19 mouse cellular contexts compared by ENCODE assay signal in genomic region chr15:32749971-32750370, GRCm38 (mm10).
DNase-seq lines count a peak whose midpoint lies in the region; ATAC-seq lines count a peak whose summit lies in the region.
"Had no signal": no experiment of that assay in that cellular context is flagged by ENCODE, and none has a peak within 500 bp of the region (broad histone marks: within the 10 kb centered on the region; RNA-seq: fewer than 3 reads in every experiment).

No protein-coding gene starts in this region.

- no peak overlapping the region for H3K4me3 ChIP-seq in intestine, embryonic 15.5 days (replicated peaks)
- H3K4me3 ChIP-seq: embryonic facial prominence, embryonic 12.5 days; forebrain, embryonic 12.5 days; heart, embryonic 12.5 days; hindbrain, embryonic 10.5 days had no signal

- no peaks in the 10 kb centered on the region for H3K36me3 ChIP-seq in intestine, embryonic 15.5 days
- H3K36me3 ChIP-seq: embryonic facial prominence, embryonic 12.5 days; forebrain, embryonic 12.5 days; heart, embryonic 12.5 days; hindbrain, embryonic 10.5 days had no signal

- H3K4me1 ChIP-seq in intestine, embryonic 15.5 days (replicated peaks), result no peaks in the 10 kb centered on the region
- H3K4me1 ChIP-seq: embryonic facial prominence, embryonic 12.5 days; forebrain, embryonic 12.5 days; heart, embryonic 12.5 days; hindbrain, embryonic 10.5 days had no signal

- 54% methylated on average over 2 of the region's 2 CpGs for WGBS in intestine, embryonic 15.5 days

- no peak overlapping the region for H3K9ac ChIP-seq in intestine, embryonic 15.5 days
- H3K9ac ChIP-seq: embryonic facial prominence, embryonic 12.5 days; forebrain, embryonic 12.5 days; heart, embryonic 12.5 days; hindbrain, embryonic 14.5 days had no signal

- H3K27me3 ChIP-seq in intestine, embryonic 15.5 days (replicated peaks), result no peaks in the 10 kb centered on the region
- H3K27me3 ChIP-seq: embryonic facial prominence, embryonic 12.5 days; forebrain, embryonic 12.5 days; heart, embryonic 12.5 days had no signal

- no peak for ATAC-seq in cerebellum, adult (ENCODE audit: insufficient number of reproducible peaks, low FRiP score, low TSS enrichment)
- ATAC-seq in intestine, embryonic 15.5 days, result no peak
- ATAC-seq: activated CD4-positive, CD25-positive, alpha-beta regulatory T cell, adult 4 months; forebrain, embryonic 16.5 days; Patski had no signal

- no peak overlapping the region for H3K27ac ChIP-seq in intestine, embryonic 15.5 days
- H3K27ac ChIP-seq: embryonic facial prominence, embryonic 12.5 days; forebrain, embryonic 12.5 days; hindbrain, embryonic 10.5 days; hindbrain, embryonic 14.5 days had no signal

- no peak overlapping the region for H3K4me2 ChIP-seq in intestine, embryonic 15.5 days (replicated peaks)
- H3K4me2 ChIP-seq: embryonic facial prominence, embryonic 12.5 days; forebrain, embryonic 12.5 days; heart, embryonic 12.5 days; hindbrain, embryonic 14.5 days had no signal

- H3K9me3 ChIP-seq in intestine, embryonic 15.5 days, result no peaks in the 10 kb centered on the region
- H3K9me3 ChIP-seq: embryonic facial prominence, embryonic 12.5 days; forebrain, embryonic 12.5 days; heart, embryonic 12.5 days; hindbrain, embryonic 10.5 days had no signal

- peak; percentile 6 for DNase-seq in cerebellum, adult 9-10 months
- peak; percentile 9 to 73 for DNase-seq in layer of hippocampus, adult 18-20 months (ENCODE audit: low spot score in 2 of 2)
- no peak for DNase-seq in layer of hippocampus, postnatal 10 days (ENCODE audit: low spot score in 2 of 2)
- peak; percentile 50 for DNase-seq in brain, adult 2 months (ENCODE audit: low read depth, low spot score)
- no peak for DNase-seq in left cerebral cortex, adult 11 months (ENCODE audit: low spot score)
- DNase-seq: adrenal gland, postnatal 14 days; cerebellum, adult 11 months; cerebellum, adult 8-10 months; gastrocnemius, postnatal 10 days had no signal

Comparison
In these comparisons a context has a peak if more than half of its experiments do, and no peak if none do; other contexts are left out.
1. DNase-seq: peak in cerebellum, adult 9-10 months (single experiment), layer of hippocampus, adult 18-20 months (2 of 2) and brain, adult 2 months (single experiment); none in layer of hippocampus, postnatal 10 days (0 of 2) and left cerebral cortex, adult 11 months (single experiment).